Mouse (Mus musculus) embryonic facial prominence, embryonic 13.5 days (tissue): ENCODE data around the gene Mrpl10. TPM values are rescaled to one million over a fixed set of nuclear protein-coding genes. Genes with fewer than 3 reads are reported as not detected.
A peak's percentile ranks its signal among the peaks of the same experiment; 100 is the strongest.

ENCODE experiments used
- ATAC-seq: fragments of 200-750 bp; cut with Nextera tagmentation; 2 replicates; pipeline ENCODE4 v1.8.0; 2017; ENCODE audit warnings: low read depth; ENCODE audit not compliant: insufficient number of reproducible peaks, insufficient read depth, low FRiP score, low TSS enrichment
- H3K27ac ChIP-seq: fragments of 300-500 bp; sonication (generic); 2 replicates; pipeline ENCODE4 v1.5.1; 2015; ENCODE audit warnings: moderate library complexity, mild to moderate bottlenecking, inconsistent platforms
- H3K27me3 ChIP-seq: fragments of 300-500 bp; sonication (generic); 2 replicates; pipeline ENCODE4 v1.6.1; 2015; ENCODE audit warnings: mild to moderate bottlenecking, inconsistent platforms
- H3K36me3 ChIP-seq: fragments of 300-500 bp; sonication (generic); 2 replicates; pipeline ENCODE4 v1.6.1; 2015; ENCODE audit warnings: mild to moderate bottlenecking, inconsistent platforms
- H3K4me1 ChIP-seq: fragments of 300-500 bp; sonication (generic); 2 replicates; pipeline ENCODE4 v1.6.1; 2015; ENCODE audit warnings: inconsistent platforms
- H3K4me2 ChIP-seq: fragments of 300-500 bp; sonication (generic); 2 replicates; pipeline ENCODE4 v1.6.1; 2015; ENCODE audit warnings: moderate library complexity, mild to moderate bottlenecking, inconsistent platforms
- H3K4me3 ChIP-seq: fragments of 300-500 bp; sonication (generic); 2 replicates; pipeline ENCODE4 v1.5.1; 2015; ENCODE audit warnings: mild to moderate bottlenecking, inconsistent platforms
- H3K9ac ChIP-seq: fragments of 300-500 bp; sonication (generic); 2 replicates; pipeline ENCODE4 v1.6.1; 2015; ENCODE audit warnings: mild to moderate bottlenecking, inconsistent platforms
- H3K9me3 ChIP-seq: fragments of 300-500 bp; sonication (generic); 2 replicates; pipeline ENCODE4 v1.6.1; 2016; ENCODE audit warnings: inconsistent platforms
- WGBS: fragments of 180-500 bp; shearing (Covaris S2); methylation state at CpG from one replicate; pipeline ENCODE4 v1.1.7; 2015; ENCODE audit warnings: mixed read lengths; 5-methylcytosine and 5-hydroxymethylcytosine counted together
- polyA plus RNA-seq: library from polyadenylated mRNA; unstranded; fragments of >200 nt; fragmentation: Nextera tagmentation; extraction: Ambion mirVana; gene quantifications from 2 replicates; pipeline ENCODE4 v1.2.1, GENCODE M21; 2015

The Mrpl10 gene
- 82.0 and 82.7 TPM in 2 replicates for polyA plus RNA-seq

DNA sequence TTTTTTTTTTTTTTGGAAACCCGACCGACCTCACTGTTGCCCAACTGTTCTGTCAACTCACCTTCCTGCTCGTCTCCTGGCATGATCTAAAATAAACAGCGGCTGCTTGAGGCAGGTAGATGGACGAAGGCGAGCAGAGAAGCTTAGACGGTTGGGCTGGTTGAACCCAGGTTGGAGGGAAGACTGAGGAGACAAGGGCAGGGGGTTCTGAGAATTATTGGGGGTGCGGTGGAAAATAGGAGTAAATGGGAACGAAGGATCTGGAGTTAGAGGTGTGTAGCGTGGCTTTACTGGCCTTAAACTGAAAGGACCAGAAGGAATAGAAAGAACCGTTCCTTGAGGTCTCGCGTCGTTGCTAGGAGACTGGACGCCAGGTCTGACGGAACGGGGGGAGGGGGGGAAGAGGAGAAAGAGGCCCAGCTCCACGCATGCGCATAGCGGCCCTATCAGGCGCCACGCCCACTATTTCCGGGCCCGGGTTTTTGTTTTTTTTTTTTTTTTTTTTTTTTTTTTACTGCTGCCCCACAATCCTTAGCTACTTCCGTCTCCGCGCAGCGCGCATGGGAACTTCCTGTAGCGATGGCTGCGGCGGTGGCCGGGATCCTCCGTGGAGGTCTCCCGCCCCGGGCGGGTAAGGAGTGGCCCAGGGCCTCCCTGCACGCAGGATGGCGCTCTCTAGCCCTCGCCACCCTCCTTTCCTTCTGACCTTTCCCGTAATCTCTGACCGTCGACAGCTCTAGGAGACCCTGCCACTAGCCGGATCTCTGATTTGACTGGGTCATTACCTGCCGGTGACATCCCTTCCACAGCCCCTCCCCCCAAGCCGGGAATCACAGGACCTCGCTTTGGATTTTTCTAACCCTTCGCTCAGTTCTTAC is at the start of gene Mrpl10, which contains the start of gene Lrrc46:
Gene Mrpl10, plus strand, starts transcription at position 539 of the 878 bp plus-strand sequence.
Gene Lrrc46, minus strand, starts transcription at position 386 of the 878 bp plus-strand sequence.
- under 1% methylated on average over 48 of the region's 48 CpGs for WGBS
- Histone ChIP-seq H3K4me3 (peak within 1 kb of the TSS; percentile 82), H3K27ac (peak within 1 kb of the TSS; percentile 60), H3K4me2 (peak within 1 kb of the TSS; percentile 70), H3K4me1 (peaks cover 9% of the 10 kb centered on the region), H3K9me3 (no peaks in the 10 kb centered on the region), H3K36me3 (peaks cover 31% of the 10 kb centered on the region), H3K9ac (peak within 1 kb of the TSS; percentile 94), H3K27me3 (no peaks in the 10 kb centered on the region)
- peak; percentile 73; the same call in 1 of the 2 replicates for ATAC-seq

DNA sequence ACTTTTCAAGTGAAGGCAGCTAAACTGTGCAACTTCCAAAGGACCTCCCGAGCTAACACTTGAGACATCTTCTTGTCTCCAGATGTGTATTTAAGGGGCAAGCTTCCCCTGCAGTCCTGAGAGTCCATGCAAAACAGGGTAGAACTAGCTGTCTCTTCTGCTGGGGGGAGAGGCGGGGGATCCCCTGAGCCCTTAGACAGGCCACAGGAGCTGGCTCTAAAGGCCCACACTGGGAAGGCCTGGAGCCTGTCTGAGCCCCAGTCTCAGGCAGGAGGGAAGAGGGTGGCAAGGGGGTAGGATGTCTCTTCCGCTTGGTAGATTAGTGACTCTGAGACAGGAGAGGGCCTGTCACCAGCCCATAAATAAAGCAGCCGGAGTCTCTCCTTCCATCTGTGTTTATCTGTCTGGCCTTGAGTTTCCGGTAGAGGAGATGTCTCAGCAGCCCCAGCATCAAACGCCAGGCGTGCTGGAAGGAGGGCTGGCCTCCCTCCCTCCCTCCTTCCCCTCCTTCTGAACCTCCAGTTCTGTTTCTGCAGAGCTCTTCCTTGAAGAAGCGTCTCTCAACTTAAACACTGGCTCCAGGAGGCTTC is 48.5 kb upstream of the Mrpl10 start:
- Histone ChIP-seq H3K27ac (no peak overlapping the region), H3K9ac (0 out of 2 replicates have a peak overlapping the region, but pooled peaks have one; percentile 27), H3K27me3 (peaks cover 53% of the 10 kb centered on the region), H3K4me3 (no peak overlapping the region), H3K4me2 (no peak overlapping the region), H3K36me3 (no peaks in the 10 kb centered on the region), H3K4me1 (peaks cover 26% of the 10 kb centered on the region), H3K9me3 (no peaks in the 10 kb centered on the region)
- no peak; the same call in 1 of the 2 replicates for ATAC-seq
- 26% methylated on average over 8 of the region's 8 CpGs for WGBS

DNA sequence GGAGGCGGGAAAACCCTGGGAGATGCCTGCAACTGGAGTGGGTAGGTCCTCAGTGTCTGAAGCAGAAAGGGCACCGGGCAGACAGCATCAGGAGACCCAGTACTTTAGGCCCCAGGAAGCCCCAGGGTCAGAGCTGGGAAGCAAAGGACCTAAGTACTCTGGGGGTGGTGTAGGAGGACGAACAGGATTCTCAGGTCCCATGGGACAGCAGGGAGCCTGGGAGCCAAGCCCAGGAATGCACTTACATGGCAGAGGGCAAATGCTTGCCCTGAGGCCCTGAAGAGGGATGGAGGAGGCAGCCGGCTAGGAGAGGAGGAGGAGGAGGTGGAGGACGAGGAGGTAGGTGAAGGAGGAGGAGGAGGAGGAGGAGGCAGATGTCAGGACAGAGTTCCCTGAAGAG is 46.3 kb upstream of the Mrpl10 start:
- H3K4me2 ChIP-seq = no peak overlapping the region
- no peaks in the 10 kb centered on the region for H3K36me3 ChIP-seq
- 13% methylated on average over 5 of the region's 5 CpGs for WGBS
- H3K4me3 ChIP-seq = no peak overlapping the region
- no peak overlapping the region for H3K27ac ChIP-seq
- H3K4me1 ChIP-seq = peaks cover 19% of the 10 kb centered on the region
- H3K9ac ChIP-seq = no peak overlapping the region
- H3K27me3 ChIP-seq = peaks cover 65% of the 10 kb centered on the region
- no peaks in the 10 kb centered on the region for H3K9me3 ChIP-seq
- ATAC-seq = no peak

DNA sequence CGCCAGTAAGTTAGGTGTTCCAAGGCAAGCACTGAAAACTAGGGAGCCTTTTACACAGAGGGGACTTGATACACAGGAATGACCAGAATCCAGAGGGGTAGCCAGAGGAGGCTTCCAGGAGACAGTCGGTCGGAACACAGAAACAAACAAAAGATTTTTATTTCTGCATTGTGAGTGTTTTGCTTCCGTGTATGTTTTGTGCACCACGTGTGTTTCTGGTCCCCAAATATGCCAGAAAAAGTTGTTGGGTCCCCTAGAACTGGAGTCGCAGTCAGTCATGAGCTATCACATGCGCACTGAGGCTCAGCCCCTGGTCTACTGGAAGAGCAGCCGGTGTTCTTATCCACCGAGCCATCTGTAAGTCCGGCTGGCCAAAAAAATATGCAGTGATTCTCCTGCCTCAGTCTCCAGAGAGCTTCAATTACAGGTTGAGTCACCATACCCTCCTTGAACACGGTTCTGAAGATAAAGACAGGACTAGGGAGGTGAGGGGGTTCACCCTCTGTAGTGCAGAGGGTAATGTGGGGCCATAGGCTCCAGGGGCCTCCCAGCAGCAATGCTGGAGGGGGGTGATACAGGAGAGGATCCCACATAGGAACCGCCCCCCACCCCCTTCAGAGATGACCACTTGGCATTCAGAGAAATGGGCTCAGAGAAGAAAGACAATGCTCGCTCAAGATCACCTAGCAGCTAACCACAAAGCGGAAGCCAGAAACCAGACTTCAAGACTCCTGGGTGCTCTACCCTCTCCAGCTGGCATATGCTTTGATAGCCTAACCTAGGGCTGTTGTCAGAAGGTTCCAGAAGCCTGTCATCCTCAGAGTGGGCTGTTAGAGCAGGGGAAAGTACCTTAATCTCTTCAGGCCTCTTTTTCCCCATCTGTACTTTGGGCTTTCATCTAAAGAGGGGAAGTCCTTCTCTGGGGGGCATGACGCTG is 45.3 kb upstream of the Mrpl10 start:
- Histone ChIP-seq H3K4me3 (no peak overlapping the region), H3K4me1 (peaks cover 19% of the 10 kb centered on the region), H3K4me2 (no peak overlapping the region), H3K27me3 (peaks cover 74% of the 10 kb centered on the region), H3K36me3 (no peaks in the 10 kb centered on the region), H3K9me3 (no peaks in the 10 kb centered on the region), H3K27ac (no peak overlapping the region), H3K9ac (no peak overlapping the region)
- no peak for ATAC-seq
- 71% methylated on average over 15 of the region's 15 CpGs for WGBS

DNA sequence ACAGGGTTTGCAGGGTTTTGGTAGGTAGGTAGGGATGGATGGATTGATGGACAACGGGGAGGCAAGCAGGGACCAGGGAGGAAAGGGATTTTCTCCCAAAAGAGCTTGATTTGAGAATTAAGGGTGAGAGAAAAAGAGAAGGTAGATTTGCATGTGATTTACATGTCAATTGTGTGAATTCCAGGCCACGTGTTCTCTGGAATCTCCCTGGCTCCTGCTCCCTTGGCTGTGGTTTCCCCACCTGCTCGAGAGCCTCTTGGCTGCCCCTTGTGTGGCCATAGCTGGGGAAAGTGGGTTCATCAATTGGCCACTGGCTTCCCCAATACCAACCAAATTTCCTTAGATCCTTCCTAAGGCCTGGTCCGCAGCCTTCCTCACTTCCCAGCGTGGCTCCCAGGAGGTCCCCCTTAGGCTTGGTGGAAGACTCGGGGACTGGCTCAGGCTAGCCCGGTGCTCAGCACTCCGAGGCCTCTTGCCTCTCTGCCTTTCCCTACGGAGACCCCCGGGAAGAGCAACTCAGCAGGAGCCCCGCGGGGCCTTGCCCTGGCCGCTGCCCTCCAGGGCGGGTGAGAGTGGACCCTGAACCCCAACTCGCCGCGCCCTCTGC is 44.5 kb upstream of the Mrpl10 start:
- whole genome bisulfite sequencing = 12% methylated on average over 17 of the region's 17 CpGs
- no peaks in the 10 kb centered on the region for H3K9me3 ChIP-seq
- H3K9ac ChIP-seq = peak overlapping the region; percentile 67
- no peaks in the 10 kb centered on the region for H3K36me3 ChIP-seq
- peaks cover 82% of the 10 kb centered on the region for H3K27me3 ChIP-seq
- peaks cover 19% of the 10 kb centered on the region for H3K4me1 ChIP-seq
- peak overlapping the region; percentile 62 for H3K4me2 ChIP-seq
- H3K27ac ChIP-seq = no peak overlapping the region
- peak overlapping the region; percentile 38 for H3K4me3 ChIP-seq
- no peak for ATAC-seq

DNA sequence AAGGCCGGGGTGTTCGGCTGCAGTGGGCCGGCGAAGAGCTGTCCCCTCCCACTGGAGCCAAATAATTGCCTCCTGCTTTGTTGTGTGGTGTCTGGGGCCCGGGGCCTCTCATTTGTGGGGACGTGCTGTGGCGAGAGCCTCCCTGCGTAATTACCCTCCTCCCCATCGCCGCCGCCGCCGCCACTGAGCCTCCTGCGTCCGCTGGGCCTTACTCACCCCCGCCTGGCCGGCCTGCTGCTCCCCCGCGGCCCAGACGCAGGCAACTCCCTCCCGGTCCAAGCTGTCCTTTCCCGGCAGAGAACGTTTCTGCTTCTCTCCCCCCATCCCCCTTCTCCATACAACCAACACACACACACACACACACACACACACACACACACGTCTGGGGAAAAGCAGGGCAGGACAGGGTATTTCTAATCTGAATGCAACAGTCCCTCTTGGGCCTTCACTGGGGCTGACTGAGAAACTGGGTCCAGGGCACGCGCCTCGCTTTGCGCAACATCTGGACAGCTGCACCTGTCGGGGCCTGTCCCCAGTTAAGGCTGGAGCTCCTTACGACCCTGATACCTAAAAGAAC is 43.9 kb upstream of the Mrpl10 start:
- WGBS = 5% methylated on average over 30 of the region's 30 CpGs
- Histone ChIP-seq H3K4me2 (peak overlapping the region; percentile 62), H3K27me3 (peaks cover 82% of the 10 kb centered on the region), H3K9me3 (no peaks in the 10 kb centered on the region), H3K27ac (no peak overlapping the region), H3K36me3 (no peaks in the 10 kb centered on the region), H3K4me3 (peak overlapping the region; percentile 38), H3K9ac (peak overlapping the region; percentile 67), H3K4me1 (peaks cover 19% of the 10 kb centered on the region)
- ATAC-seq = no peak

DNA sequence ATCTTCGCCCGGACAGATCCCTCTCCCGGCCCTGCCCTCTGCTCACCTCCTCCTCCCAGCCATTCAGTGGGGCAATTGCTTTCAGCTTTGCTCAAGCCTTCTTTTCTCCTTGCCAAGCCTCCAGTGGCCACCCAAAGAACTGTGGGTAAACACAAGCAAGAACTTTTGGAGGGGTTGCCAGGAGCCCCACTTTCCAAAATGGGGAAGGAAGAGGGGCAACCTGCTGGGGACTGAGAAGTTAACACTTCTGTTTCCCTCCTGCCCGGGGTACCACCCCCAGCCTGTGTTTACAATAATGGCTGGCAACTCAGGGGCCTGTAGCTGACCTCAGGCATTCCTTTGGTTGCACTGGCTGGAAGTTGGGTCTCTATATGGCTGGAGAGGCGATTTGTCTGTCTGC is 38.2 kb upstream of the Mrpl10 start:
- Histone ChIP-seq H3K9ac (no peak overlapping the region), H3K27me3 (peaks cover 65% of the 10 kb centered on the region), H3K9me3 (no peaks in the 10 kb centered on the region), H3K36me3 (no peaks in the 10 kb centered on the region), H3K4me2 (no peak overlapping the region), H3K4me1 (peaks cover 7% of the 10 kb centered on the region), H3K4me3 (no peak overlapping the region), H3K27ac (no peak overlapping the region)
- WGBS = 25% methylated on average over 5 of the region's 5 CpGs
- ATAC-seq = no peak

DNA sequence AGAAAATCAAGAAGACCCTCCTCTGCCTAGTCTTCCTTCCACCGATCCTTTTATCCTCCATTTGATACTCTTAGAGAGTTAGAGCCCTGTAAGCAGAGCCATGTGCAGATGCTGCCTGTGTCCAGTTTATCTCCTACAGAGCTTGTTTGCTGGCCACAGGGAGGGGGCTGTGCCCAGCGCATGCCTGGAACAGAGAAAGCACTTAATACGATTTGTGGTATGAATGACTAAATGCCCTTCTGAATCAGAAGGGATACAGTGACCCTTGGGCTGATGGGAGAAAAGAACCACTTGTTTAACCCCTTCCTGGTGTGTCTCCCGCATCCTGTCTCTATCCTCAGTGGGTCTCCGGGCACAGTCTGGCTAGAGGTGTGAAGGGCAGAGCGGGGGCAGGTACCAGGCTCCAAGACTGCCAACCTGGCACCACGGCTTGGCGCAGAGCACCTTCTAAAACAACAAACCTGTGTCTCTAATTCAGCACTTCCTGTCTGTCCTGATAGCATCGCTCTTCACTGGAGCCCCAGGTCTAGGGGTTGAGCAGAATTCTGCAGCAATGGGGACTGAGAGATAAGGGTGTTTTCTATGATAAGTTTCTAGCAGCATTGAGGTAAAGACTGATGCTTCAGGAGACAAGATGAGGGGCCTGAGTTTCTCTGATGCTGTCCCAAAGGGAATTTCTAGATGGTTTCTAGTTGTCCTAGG is 34.1 kb upstream of the Mrpl10 start:
- H3K9ac ChIP-seq = no peak overlapping the region
- H3K36me3 ChIP-seq = no peaks in the 10 kb centered on the region
- H3K4me3 ChIP-seq = no peak overlapping the region
- H3K4me1 ChIP-seq = peaks cover 10% of the 10 kb centered on the region
- 55% methylated on average over 9 of the region's 9 CpGs for WGBS
- ATAC-seq = no peak
- H3K27ac ChIP-seq = no peak overlapping the region
- no peaks in the 10 kb centered on the region for H3K9me3 ChIP-seq
- H3K4me2 ChIP-seq = no peak overlapping the region
- peaks cover 64% of the 10 kb centered on the region for H3K27me3 ChIP-seq

DNA sequence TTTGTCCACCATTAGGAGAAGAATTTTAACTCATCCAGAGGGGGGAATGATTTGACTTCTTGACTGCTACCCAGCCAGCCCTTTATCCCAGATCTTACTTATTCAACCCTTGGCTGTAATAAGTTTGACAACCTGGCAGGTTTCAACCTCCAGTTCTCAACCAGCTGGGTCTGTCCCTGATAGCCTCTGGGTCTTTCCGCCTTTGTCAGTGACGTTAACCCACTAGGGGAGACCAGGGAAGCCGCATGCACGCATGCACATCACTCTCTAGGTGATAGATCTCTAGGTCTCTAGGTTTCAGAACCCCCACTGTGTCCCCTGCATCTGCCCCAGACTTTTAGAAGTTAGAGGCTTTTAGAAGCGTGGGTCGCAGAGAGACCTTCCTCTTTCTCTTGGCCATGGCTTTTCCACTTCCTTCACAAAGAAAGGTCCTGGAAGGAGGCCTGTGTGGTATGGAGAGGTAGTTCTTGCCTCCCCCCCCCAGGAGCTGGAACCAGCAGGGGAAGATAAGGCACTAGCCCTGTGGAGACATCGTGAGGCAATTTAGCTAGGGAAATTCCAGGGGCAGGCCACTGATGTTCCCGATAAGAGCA is 32.1 kb upstream of the Mrpl10 start:
- Histone ChIP-seq H3K4me2 (no peak overlapping the region), H3K36me3 (no peaks in the 10 kb centered on the region), H3K27ac (no peak overlapping the region), H3K4me3 (no peak overlapping the region), H3K27me3 (peaks cover 64% of the 10 kb centered on the region), H3K9ac (no peak overlapping the region), H3K9me3 (no peaks in the 10 kb centered on the region), H3K4me1 (peaks cover 10% of the 10 kb centered on the region)
- ATAC-seq = no peak
- 53% methylated on average over 8 of the region's 8 CpGs for WGBS

DNA sequence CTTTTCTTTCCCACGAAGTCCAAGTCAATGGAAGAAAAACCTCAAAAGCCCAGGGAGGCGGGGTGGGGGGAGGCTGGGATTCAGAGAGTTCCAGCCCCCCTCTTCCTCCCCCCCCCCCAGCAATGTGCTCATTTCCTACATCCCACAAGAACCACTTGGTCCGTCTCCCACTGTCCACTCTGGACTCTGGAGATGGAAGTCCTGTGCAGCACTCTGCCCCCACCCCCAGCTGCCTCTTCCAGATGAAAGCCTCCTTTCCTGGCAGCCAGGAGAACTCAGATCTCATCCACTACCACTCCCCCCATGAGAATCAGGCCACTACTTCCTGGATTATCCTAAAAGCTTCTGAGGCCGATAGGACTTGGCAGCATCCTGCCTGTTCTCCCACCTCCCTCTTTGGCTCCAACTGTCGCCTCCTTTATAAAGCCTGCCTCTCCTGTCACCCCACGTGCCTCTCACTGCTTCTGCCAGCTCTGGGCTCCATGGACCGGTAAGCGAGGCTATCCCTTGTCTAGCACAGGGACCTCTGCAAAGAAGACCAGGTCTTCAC is 28.2 kb upstream of the Mrpl10 start, which contains the start of gene Sp6:
Gene Sp6, plus strand, starts transcription at position 274 of the 550 bp plus-strand sequence.
- H3K27me3 ChIP-seq = peaks cover 91% of the 10 kb centered on the region
- ATAC-seq = no peak
- H3K4me3 ChIP-seq = no peak within 1 kb of the TSS
- H3K36me3 ChIP-seq = no peaks in the 10 kb centered on the region
- WGBS = 36% methylated on average over 8 of the region's 8 CpGs
- no peak within 1 kb of the TSS for H3K4me2 ChIP-seq
- no peak within 1 kb of the TSS for H3K27ac ChIP-seq
- H3K9me3 ChIP-seq = no peaks in the 10 kb centered on the region
- H3K4me1 ChIP-seq = peaks cover 9% of the 10 kb centered on the region
- H3K9ac ChIP-seq = no peak within 1 kb of the TSS
